Mouse (Mus musculus): ENCODE results near the gene Rnft2.

GRCm38 (mm10) chr5:118273446-118273845 is 28.5 kb upstream of the Rnft2 start:
- no peak for TF ChIP-seq TCF3 (IDR thresholded peaks at IDR 0.05; ENCODE audit: insufficient read length, low read depth)
- no peak for TF ChIP-seq POLR2A (IDR thresholded peaks at IDR 0.05; ENCODE audit: insufficient read length, low read depth)
- TF ChIP-seq E2F4 (IDR thresholded peaks at IDR 0.05; ENCODE audit: insufficient read depth) = no peak
- no peak for TF ChIP-seq TCF12 (IDR thresholded peaks at IDR 0.05; ENCODE audit: insufficient read depth, poor library complexity, severe bottlenecking)
- TF ChIP-seq CEBPB (IDR thresholded peaks at IDR 0.05; ENCODE audit: insufficient read depth, poor library complexity, severe bottlenecking) = no peak
- no peak for TF ChIP-seq USF1 (IDR thresholded peaks at IDR 0.05; ENCODE audit: low read depth)
- no peak for TF ChIP-seq MYOG (IDR thresholded peaks at IDR 0.05; ENCODE audit: control insufficient read depth in 1 of 3, insufficient read depth in 1 of 3, insufficient read length in 2 of 3, low read depth in 2 of 3)
- no peak for TF ChIP-seq MAX (IDR thresholded peaks at IDR 0.05; ENCODE audit: low read depth)
